Mouse (Mus musculus): ENCODE measurements around the gene Gm10645. TPM values are rescaled to one million over a fixed set of nuclear protein-coding genes. Genes with fewer than 3 reads are reported as not detected.

The Gm10645 gene
- polyA plus RNA-seq, 1 experiment from 2014 or later, result 1.5 TPM

DNA sequence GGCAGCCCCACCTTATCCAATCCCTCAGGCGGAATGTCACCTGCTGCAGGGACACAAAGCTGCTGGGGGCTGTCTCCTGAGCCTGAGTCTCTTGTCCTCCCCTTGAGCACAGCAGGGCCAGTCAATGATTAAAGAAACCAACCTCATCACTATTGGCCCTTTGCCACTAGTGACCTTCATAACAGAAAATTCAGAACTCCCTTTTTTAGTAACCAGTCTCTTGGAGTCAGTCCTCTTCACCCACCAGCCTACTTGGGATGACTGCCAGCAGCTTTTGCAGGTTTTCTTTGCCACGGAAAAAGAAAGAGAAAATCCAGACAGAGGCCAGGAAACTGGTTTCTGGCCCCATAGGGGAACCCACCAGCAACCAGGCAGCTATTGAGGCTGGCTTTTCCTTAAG lies 30.9 kb downstream of the Gm10645 start:
- no peak for ATAC-seq (ENCODE audit: insufficient read depth, low FRiP score)
- no peak overlapping the region for H3K9ac ChIP-seq (ENCODE audit: low read length)
- 39% methylated on average over 2 of the region's 2 CpGs for WGBS
- no peak overlapping the region for H3K4me2 ChIP-seq (ENCODE audit: low read depth, low read length)
- no peaks in the 10 kb centered on the region for H3K27me3 ChIP-seq (ENCODE audit: control insufficient read depth, insufficient read depth, low read length)
- no peaks in the 10 kb centered on the region for H3K9me3 ChIP-seq (replicated peaks; ENCODE audit: control insufficient read depth, low read length)
- no peaks in the 10 kb centered on the region for H3K36me3 ChIP-seq (ENCODE audit: control insufficient read depth, insufficient read depth, low read length)
- peaks cover 5% of the 10 kb centered on the region for H3K4me1 ChIP-seq (ENCODE audit: control insufficient read depth, insufficient read depth, low read length)
- 0 out of 2 replicates have a peak overlapping the region, but pooled peaks have one; percentile 10 for H3K27ac ChIP-seq (ENCODE audit: low read length)
- H3K4me3 ChIP-seq (replicated peaks; ENCODE audit: low read length), result no peak overlapping the region

Other genes starting within 250 kb of the Gm10645 start
- gene Tbc1d9, start 818 bp downstream of the Gm10645 start, polyA plus RNA-seq (2015; fragmentation: Nextera tagmentation; extraction: Ambion mirVana), result 3.2 and 3.6 TPM in 2 replicates
- not detected in 2 replicates for gene Ucp1, start 124.2 kb upstream of the Gm10645 start, polyA plus RNA-seq (2015; fragmentation: Nextera tagmentation; extraction: Ambion mirVana)
- gene Elmod2, start 166.3 kb upstream of the Gm10645 start, polyA plus RNA-seq (2015; fragmentation: Nextera tagmentation; extraction: Ambion mirVana), result 14.6 and 16.6 TPM in 2 replicates
- gene Mgat4d, start 182.3 kb upstream of the Gm10645 start, polyA plus RNA-seq (2015; fragmentation: Nextera tagmentation; extraction: Ambion mirVana), result not detected in 2 replicates
- gene Clgn, start 223.7 kb upstream of the Gm10645 start, polyA plus RNA-seq (2015; fragmentation: Nextera tagmentation; extraction: Ambion mirVana), result 0.47 and 0.61 TPM in 2 replicates